Mouse (Mus musculus): ENCODE measurements around the gene Fam161b. TPM values are rescaled to one million over a fixed set of nuclear protein-coding genes. Genes with fewer than 3 reads are reported as not detected.
A peak's percentile ranks its signal among the peaks of the same experiment; 100 is the strongest.
"Not testable (repeated sequence)": the region's sequence is repeated elsewhere in the genome, so short reads cannot be mapped to it uniquely, and the experiment has no call there.

Gene Fam161b
- polyA plus RNA-seq, 2 experiments from 2014 or later: 0.25 to 0.95 TPM

- no peak for ATAC-seq
Measured at GRCm38 (mm10) chr12:84373831-84374481, 12.3 kb upstream of the Fam161b start.

- no peak for ATAC-seq
Measured at GRCm38 (mm10) chr12:84371647-84372046, 10.0 kb upstream of the Fam161b start.

- no peak for ATAC-seq
Measured at GRCm38 (mm10) chr12:84366971-84367370, 5.3 kb upstream of the Fam161b start.

GRCm38 (mm10) chr12:84365137-84365536 is 3.5 kb upstream of the Fam161b start:
- no peak for ATAC-seq

- ATAC-seq: no peak
Measured at GRCm38 (mm10) chr12:84364291-84364690, 2.7 kb upstream of the Fam161b start.

- ATAC-seq: no peak
Measured at GRCm38 (mm10) chr12:84362872-84363271, 1.2 kb upstream of the Fam161b start.

- ATAC-seq: not testable (repeated sequence)
Measured at GRCm38 (mm10) chr12:84358699-84359098, 2.9 kb downstream of the Fam161b start.

GRCm38 (mm10) chr12:84347192-84347591 is 14.4 kb downstream of the Fam161b start:
- no peak for ATAC-seq

GRCm38 (mm10) chr12:84336963-84337625 is 24.5 kb downstream of the Fam161b start:
- ATAC-seq: no peak

GRCm38 (mm10) chr12:84327111-84327512 is 34.5 kb downstream of the Fam161b start:
- ATAC-seq: no peak

- peak; percentile 71 for ATAC-seq
Measured at GRCm38 (mm10) chr12:84316721-84317621, 44.7 kb downstream of the Fam161b start, which contains the start of gene Zfp410. Zfp410 (plus strand) TSS chr12:84316852.

GRCm38 (mm10) chr12:84316006-84316405 is 45.6 kb downstream of the Fam161b start:
- no peak for ATAC-seq

GRCm38 (mm10) chr12:84311306-84311705 is 50.3 kb downstream of the Fam161b start:
- no peak for ATAC-seq

- ATAC-seq: no peak
Measured at GRCm38 (mm10) chr12:84304554-84304953, 57.1 kb downstream of the Fam161b start.

- ATAC-seq: no peak
Measured at GRCm38 (mm10) chr12:84304101-84304500, 57.5 kb downstream of the Fam161b start.

- ATAC-seq: no peak
Measured at GRCm38 (mm10) chr12:84299265-84299664, 62.4 kb downstream of the Fam161b start.

- ATAC-seq: no peak
Measured at GRCm38 (mm10) chr12:84297851-84298250, 63.8 kb downstream of the Fam161b start.

Other genes starting within 250 kb of the Fam161b start
- under 1 TPM in 1 of 2 experiments, not detected in 1; 0.81 TPM for gene Dnal1, start 247.5 kb downstream of the Fam161b start, polyA plus RNA-seq (2017; shearing (Covaris generic))
- not detected for gene Pnma1, start 213.3 kb downstream of the Fam161b start, polyA plus RNA-seq (2017; shearing (Covaris generic))
- 1 to 10 TPM; 6.8 to 7.1 TPM for gene Elmsan1, start 143.0 kb downstream of the Fam161b start, polyA plus RNA-seq (2017; shearing (Covaris generic))
- 10 to 100 TPM; 41.0 to 42.5 TPM for gene Ptgr2, start 76.6 kb downstream of the Fam161b start, polyA plus RNA-seq (2017; shearing (Covaris generic))
- 10 to 100 TPM; 41.1 to 54.8 TPM for gene Zfp410, start 45.0 kb downstream of the Fam161b start, polyA plus RNA-seq (2017; shearing (Covaris generic))
- gene Coq6, start 176 bp downstream of the Fam161b start, polyA plus RNA-seq (2017; shearing (Covaris generic)): 10 to 100 TPM; 20.4 to 31.5 TPM
- gene Entpd5, start 47.2 kb upstream of the Fam161b start, polyA plus RNA-seq (2017; shearing (Covaris generic)): 10 to 100 TPM; 21.1 to 26.9 TPM
- under 1 TPM in 1 of 2 experiments, not detected in 1; 0.91 TPM for gene Bbof1, start 47.2 kb upstream of the Fam161b start, polyA plus RNA-seq (2017; shearing (Covaris generic))
- 10 to 100 TPM; 35.6 to 36.6 TPM for gene Rnf113a2, start 55.4 kb upstream of the Fam161b start, polyA plus RNA-seq (2017; shearing (Covaris generic))
- gene Aldh6a1, start 89.2 kb upstream of the Fam161b start, polyA plus RNA-seq (2017; shearing (Covaris generic)): 10 to 100 TPM in 1 of 2 experiments, 1 to 10 TPM in 1; 7.3 to 10.9 TPM
- gene Lin52, start 89.6 kb upstream of the Fam161b start, polyA plus RNA-seq (2017; shearing (Covaris generic)): 10 to 100 TPM; 20.8 to 23.2 TPM
- gene Vsx2, start 207.9 kb upstream of the Fam161b start, polyA plus RNA-seq (2017; shearing (Covaris generic)): not detected

Data from activated CD4-positive, CD25-positive, alpha-beta regulatory T cell, adult 4 months (primary cell).